In the genomic region with DNA sequence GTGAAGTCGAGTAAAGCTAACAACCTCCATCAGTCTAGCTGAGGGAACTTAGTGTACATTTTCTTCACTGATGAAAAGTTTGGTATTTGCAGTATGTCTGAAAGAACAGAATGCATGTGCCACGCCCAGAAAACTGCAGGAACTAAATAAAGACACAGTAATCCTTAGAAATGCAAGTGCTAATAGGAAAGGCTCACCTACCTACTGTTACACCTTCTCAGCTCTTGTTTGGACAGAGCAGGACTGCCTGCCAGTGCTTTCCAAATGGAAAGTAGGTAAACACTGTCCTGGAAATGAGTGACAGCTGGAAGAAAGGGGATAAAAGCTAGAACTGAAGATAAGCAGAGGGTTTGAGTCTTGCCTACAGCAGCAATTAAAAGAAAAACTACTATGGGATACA, we compare ENCODE assay signal across 9 mouse cellular contexts. TPM values are rescaled to one million over a fixed set of nuclear protein-coding genes. Genes with fewer than 3 reads are reported as not detected.
DNase-seq lines count a peak whose midpoint lies in the region; ATAC-seq and TF ChIP-seq lines count a peak whose summit lies in the region.
"Had no signal": no experiment of that assay in that cellular context is flagged by ENCODE, and none has a peak within 500 bp of the region (broad histone marks: within the 10 kb centered on the region; RNA-seq: fewer than 3 reads in every experiment).

No protein-coding gene starts in this region.

- peak overlapping the region; percentile 46 for H3K4me2 ChIP-seq in forebrain, embryonic 15.5 days (replicated peaks)
- no peak overlapping the region for H3K4me2 ChIP-seq in forebrain, embryonic 11.5 days (ENCODE audit: low read depth, low read length, severe bottlenecking)
- H3K4me2 ChIP-seq in liver, embryonic 12.5 days: peak overlapping the region; percentile 89
- H3K4me2 ChIP-seq in neural tube, embryonic 15.5 days: peak overlapping the region; percentile 65

- intact Hi-C loops in left cerebral cortex, postnatal 36 days (cut with DNase I): no loop called here

- ATAC-seq in forebrain, embryonic 15.5 days (replicated peaks): no peak
- no peak for ATAC-seq in forebrain, embryonic 11.5 days (replicated peaks; ENCODE audit: low FRiP score)
- ATAC-seq in liver, embryonic 12.5 days: no peak
- no peak for ATAC-seq in neural tube, embryonic 15.5 days (ENCODE audit: low FRiP score)

- 75% methylated on average over 2 of the region's 2 CpGs for WGBS in forebrain, embryonic 15.5 days
- WGBS in forebrain, embryonic 11.5 days: 83% methylated on average over 2 of the region's 2 CpGs
- WGBS in lung, adult 2 months: 66% methylated on average over 2 of the region's 2 CpGs
- WGBS in liver, embryonic 12.5 days (ENCODE audit: insufficient replicate concordance): 63% methylated on average over 2 of the region's 2 CpGs
- 93% methylated on average over 2 of the region's 2 CpGs for WGBS in neural tube, embryonic 15.5 days

- H3K4me3 ChIP-seq in forebrain, embryonic 15.5 days: no peak overlapping the region; the same call in 1 of the 2 replicates
- H3K4me3 ChIP-seq in forebrain, embryonic 11.5 days (ENCODE audit: low read depth, low read length): no peak overlapping the region
- no peak overlapping the region for H3K4me3 ChIP-seq in lung, adult 2 months (replicated peaks; ENCODE audit: extremely low read depth, low read depth, low read length)
- no peak overlapping the region for H3K4me3 ChIP-seq in liver, embryonic 12.5 days
- no peak overlapping the region for H3K4me3 ChIP-seq in neural tube, embryonic 15.5 days (replicated peaks)

- no peak for TF ChIP-seq POLR2A in lung, adult 2 months (IDR thresholded peaks at IDR 0.05; ENCODE audit: borderline replicate concordance, extremely low read depth, low read depth, low read length)

- no peaks in the 10 kb centered on the region for H3K36me3 ChIP-seq in forebrain, embryonic 15.5 days
- H3K36me3 ChIP-seq in forebrain, embryonic 11.5 days (ENCODE audit: control insufficient read depth, insufficient read depth, low read length): no peaks in the 10 kb centered on the region
- no peaks in the 10 kb centered on the region for H3K36me3 ChIP-seq in liver, embryonic 12.5 days
- H3K36me3 ChIP-seq in neural tube, embryonic 15.5 days: no peaks in the 10 kb centered on the region

- H3K9ac ChIP-seq in forebrain, embryonic 15.5 days (replicated peaks): no peak overlapping the region
- H3K9ac ChIP-seq in forebrain, embryonic 11.5 days (ENCODE audit: low read length): no peak overlapping the region
- H3K9ac ChIP-seq in liver, embryonic 12.5 days: no peak overlapping the region
- no peak overlapping the region for H3K9ac ChIP-seq in neural tube, embryonic 15.5 days (replicated peaks)

- no peak overlapping the region for H3K27ac ChIP-seq in forebrain, embryonic 15.5 days (replicated peaks)
- H3K27ac ChIP-seq in forebrain, embryonic 11.5 days (ENCODE audit: low read depth, low read length): no peak overlapping the region
- H3K27ac ChIP-seq in liver, embryonic 12.5 days: no peak overlapping the region
- H3K27ac ChIP-seq in neural tube, embryonic 15.5 days (replicated peaks): no peak overlapping the region

- H3K4me1 ChIP-seq in forebrain, embryonic 15.5 days: peaks cover 36% of the 10 kb centered on the region
- peaks cover 4% of the 10 kb centered on the region; the same call in 1 of the 2 replicates for H3K4me1 ChIP-seq in forebrain, embryonic 11.5 days (replicated peaks; ENCODE audit: control insufficient read depth, insufficient read depth, low read length)
- H3K4me1 ChIP-seq in lung, adult 2 months (ENCODE audit: control insufficient read depth, insufficient read depth, low read length): peaks cover 21% of the 10 kb centered on the region
- H3K4me1 ChIP-seq in liver, embryonic 12.5 days: peaks cover 25% of the 10 kb centered on the region
- peaks cover 35% of the 10 kb centered on the region for H3K4me1 ChIP-seq in neural tube, embryonic 15.5 days

- H3K27me3 ChIP-seq in forebrain, embryonic 15.5 days: no peaks in the 10 kb centered on the region
- H3K27me3 ChIP-seq in forebrain, embryonic 11.5 days (ENCODE audit: control insufficient read depth, insufficient read depth, low read length): no peaks in the 10 kb centered on the region
- no peaks in the 10 kb centered on the region for H3K27me3 ChIP-seq in liver, embryonic 12.5 days (replicated peaks)
- H3K27me3 ChIP-seq in neural tube, embryonic 15.5 days (replicated peaks): no peaks in the 10 kb centered on the region

- DNase-seq in forebrain, embryonic 11.5 days (ENCODE audit: low spot score): no peak
- DNase-seq in lung, adult 18-20 months: peak; percentile 13 to 40
- no peak for DNase-seq in lung, adult 2 months
- DNase-seq in adrenal gland, postnatal 36 days: no peak
- DNase-seq in left cerebral cortex, postnatal 36 days (ENCODE audit: low spot score in 2 of 2): no peak
- DNase-seq: kidney, adult 11 months had no signal

- no peaks in the 10 kb centered on the region for H3K9me3 ChIP-seq in forebrain, embryonic 15.5 days
- H3K9me3 ChIP-seq in forebrain, embryonic 11.5 days (ENCODE audit: control insufficient read depth, low read length): no peaks in the 10 kb centered on the region
- H3K9me3 ChIP-seq in liver, embryonic 12.5 days (replicated peaks): no peaks in the 10 kb centered on the region
- H3K9me3 ChIP-seq in neural tube, embryonic 15.5 days (replicated peaks): no peaks in the 10 kb centered on the region

- no peak for TF ChIP-seq CTCF in lung, adult 2 months (IDR thresholded peaks at IDR 0.05; ENCODE audit: insufficient read depth, low read length)

RNA-seq across cellular contexts. Expression of gene Stard3nl, which starts 1.9 kb away (rescaled TPM):
- polyA plus RNA-seq in forebrain, embryonic 15.5 days (2015; fragmentation: Nextera tagmentation; extraction: Ambion mirVana): 183 and 184 TPM in 2 replicates
- 114 and 116 TPM in 2 replicates for polyA plus RNA-seq in forebrain, embryonic 11.5 days (2014; fragmentation: Nextera tagmentation; extraction: Ambion mirVana)
- 35.0 and 44.2 TPM in 2 replicates for polyA plus RNA-seq in lung, adult 2 months (2012; rRNA removed)
- polyA plus RNA-seq in liver, embryonic 12.5 days (2016; fragmentation: Nextera tagmentation; extraction: Ambion mirVana): 29.8 and 33.5 TPM in 2 replicates
- polyA plus RNA-seq in neural tube, embryonic 15.5 days (2015; fragmentation: Nextera tagmentation; extraction: Ambion mirVana): 200 and 219 TPM in 2 replicates
- 10 to 100 TPM; 32.5 to 42.6 TPM for total RNA-seq in adrenal gland, postnatal 36 days (2021)
- 10 to 100 TPM; 58.6 to 64.1 TPM for total RNA-seq in left cerebral cortex, postnatal 36 days (2021)

Comparison
In these comparisons a context has a peak if more than half of its experiments do, and no peak if none do; other contexts are left out.
1. DNase-seq: peak in lung, adult 18-20 months (2 of 2); none in forebrain, embryonic 11.5 days (single experiment), lung, adult 2 months (single experiment), adrenal gland, postnatal 36 days (0 of 2) and left cerebral cortex, postnatal 36 days (0 of 2).